Mouse (Mus musculus): ENCODE data around the gene Ralgapb. TPM values are rescaled to one million over a fixed set of nuclear protein-coding genes. Genes with fewer than 3 reads are reported as not detected.

Ralgapb gene
- total RNA-seq (2023), result 10 to 100 TPM; 45.2 to 50.3 TPM

GRCm38 (mm10) chr2:158409595-158410021 is at the start of gene Ralgapb:
Ralgapb (plus strand) TSS chr2:158409848.

GRCm38 (mm10) chr2:158375443-158376122 is 34.1 kb upstream of the Ralgapb start, which contains the start of gene Snhg11:
Snhg11 (plus strand) TSS chr2:158375638.

GRCm38 (mm10) chr2:158501836-158502812 is 92.5 kb downstream of the Ralgapb start, which contains the start of gene Adig:
Adig (plus strand) TSS chr2:158502612.

GRCm38 (mm10) chr2:158512528-158512927 is 102.9 kb downstream of the Ralgapb start, which contains the start of gene Arhgap40:
Arhgap40 (plus strand) TSS chr2:158512796.

Other genes with a start within 250 kb of the Ralgapb start
- not detected for gene D630003M21Rik, start 180.6 kb upstream of the Ralgapb start, total RNA-seq (2023)
- gene Bpi, start 151.8 kb upstream of the Ralgapb start, total RNA-seq (2023), result not detected
- gene Lbp, start 103.4 kb upstream of the Ralgapb start, total RNA-seq (2023), result 10 to 100 TPM; 47.6 to 63.5 TPM
- under 1 TPM in 1 of 2 experiments, not detected in 1; 0.07 TPM for gene Snhg11, start 34.2 kb upstream of the Ralgapb start, total RNA-seq (2023)
- not detected for gene Adig, start 92.8 kb downstream of the Ralgapb start, total RNA-seq (2023)
- not detected for gene Arhgap40, start 102.9 kb downstream of the Ralgapb start, total RNA-seq (2023)
- gene Slc32a1, start 200.9 kb downstream of the Ralgapb start, total RNA-seq (2023), result under 1 TPM; 0.68 to 0.93 TPM
- gene Actr5, start 215.0 kb downstream of the Ralgapb start, total RNA-seq (2023), result 10 to 100 TPM; 22.0 to 23.3 TPM

Measured in neutrophil, adult 59 days (primary cell).